Mouse (Mus musculus): ENCODE data around the gene Col27a1. TPM values are rescaled to one million over a fixed set of nuclear protein-coding genes. Genes with fewer than 3 reads are reported as not detected.

Col27a1 gene
- 23.6 and 24.8 TPM in 2 replicates for polyA plus RNA-seq (2014; fragmentation: Nextera tagmentation; extraction: Ambion mirVana)

DNA sequence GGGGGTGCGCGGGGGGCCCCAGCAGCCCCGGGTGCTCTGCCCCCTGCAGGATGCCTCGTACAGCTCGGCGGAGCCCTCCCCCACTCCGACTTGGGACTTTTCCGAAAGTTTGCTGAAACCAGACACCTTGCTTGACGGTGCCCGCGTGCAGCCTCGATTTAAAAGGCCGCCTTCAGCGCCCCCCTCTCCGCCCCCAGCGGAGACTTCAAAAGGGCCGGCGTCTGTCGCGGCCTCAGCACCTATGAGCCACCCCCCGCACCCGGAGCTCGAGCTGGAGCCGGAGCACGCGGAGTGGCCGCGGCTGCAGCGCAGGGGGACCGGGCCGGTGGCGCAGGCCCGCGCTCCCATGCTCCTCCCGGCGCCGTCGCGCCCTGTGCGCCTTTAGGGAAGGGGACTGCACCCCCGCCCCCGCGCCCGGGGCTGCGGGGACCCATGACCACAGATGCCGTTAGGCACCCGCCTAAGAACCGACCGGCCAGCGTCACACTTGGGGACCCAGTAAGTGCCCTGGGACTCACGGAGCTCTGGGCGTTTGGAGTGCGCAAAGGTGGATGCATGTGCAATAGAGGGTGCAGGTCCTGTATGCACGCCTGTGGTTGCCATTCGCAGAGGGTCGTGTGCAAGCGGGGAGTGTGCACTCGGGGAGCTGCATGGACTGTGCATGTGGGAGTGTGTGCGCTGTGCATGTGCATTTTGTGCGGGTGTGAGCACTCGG is at the start of gene Col27a1:
Col27a1 (plus strand) TSS at position 98 of the 715 bp plus-strand sequence.
- peak; percentile 64 for ATAC-seq (ENCODE audit: insufficient number of reproducible peaks, insufficient read depth, low FRiP score, low read depth)
- H3K27me3 ChIP-seq (ENCODE audit: control insufficient read depth, insufficient read depth, low read length) = no peaks in the 10 kb centered on the region
- peaks cover 25% of the 10 kb centered on the region; the same call in 1 of the 2 replicates for H3K4me1 ChIP-seq (ENCODE audit: control insufficient read depth, insufficient read depth, low read length)
- H3K4me3 ChIP-seq (ENCODE audit: low read depth, low read length) = peak within 1 kb of the TSS; percentile 80
- WGBS = under 1% methylated on average over 60 of the region's 61 CpGs
- H3K9ac ChIP-seq (replicated peaks; ENCODE audit: low read depth, low read length) = no peak within 1 kb of the TSS; the same call in 1 of the 2 replicates
- peak within 1 kb of the TSS; percentile 48; the same call in 1 of the 2 replicates for H3K27ac ChIP-seq (ENCODE audit: low read length)
- H3K4me2 ChIP-seq (replicated peaks; ENCODE audit: low read depth, low read length) = peak within 1 kb of the TSS; percentile 95
- H3K36me3 ChIP-seq (ENCODE audit: control insufficient read depth, insufficient read depth, low read length) = no peaks in the 10 kb centered on the region
- no peaks in the 10 kb centered on the region for H3K9me3 ChIP-seq (ENCODE audit: control insufficient read depth, low read depth, low read length)

DNA sequence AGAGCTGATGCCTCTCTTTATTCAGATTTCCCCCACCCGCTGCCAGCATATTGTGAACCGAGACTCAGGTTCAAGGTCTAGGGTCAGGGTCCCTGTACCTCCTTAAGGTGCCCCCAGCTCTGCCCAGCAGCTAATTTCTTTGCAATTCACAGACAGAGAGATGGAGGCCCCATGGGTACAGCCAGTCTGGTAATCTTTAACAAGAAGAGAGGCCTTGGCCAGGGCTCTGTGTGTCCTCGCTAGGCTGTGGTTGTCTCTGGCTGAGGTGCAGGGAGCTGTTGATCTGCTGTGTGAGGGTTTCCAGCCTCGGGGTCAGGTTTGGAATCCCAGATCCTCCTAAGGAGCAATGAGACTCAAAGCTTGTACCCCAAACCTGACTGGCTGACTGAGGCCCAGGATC is 48.2 kb upstream of the Col27a1 start:
- Histone ChIP-seq H3K9ac (replicated peaks; ENCODE audit: low read depth, low read length) (no peak overlapping the region), H3K27me3 (ENCODE audit: control insufficient read depth, insufficient read depth, low read length) (no peaks in the 10 kb centered on the region), H3K4me2 (replicated peaks; ENCODE audit: low read depth, low read length) (no peak overlapping the region), H3K4me3 (ENCODE audit: low read depth, low read length) (no peak overlapping the region), H3K9me3 (ENCODE audit: control insufficient read depth, low read depth, low read length) (no peaks in the 10 kb centered on the region), H3K36me3 (ENCODE audit: control insufficient read depth, insufficient read depth, low read length) (no peaks in the 10 kb centered on the region; the same call in 1 of the 2 replicates), H3K4me1 (ENCODE audit: control insufficient read depth, insufficient read depth, low read length) (no peaks in the 10 kb centered on the region), H3K27ac (ENCODE audit: low read length) (no peak overlapping the region)
- ATAC-seq (ENCODE audit: insufficient number of reproducible peaks, insufficient read depth, low FRiP score, low read depth) = no peak
- WGBS = 90% methylated on average over 4 of the region's 4 CpGs

DNA sequence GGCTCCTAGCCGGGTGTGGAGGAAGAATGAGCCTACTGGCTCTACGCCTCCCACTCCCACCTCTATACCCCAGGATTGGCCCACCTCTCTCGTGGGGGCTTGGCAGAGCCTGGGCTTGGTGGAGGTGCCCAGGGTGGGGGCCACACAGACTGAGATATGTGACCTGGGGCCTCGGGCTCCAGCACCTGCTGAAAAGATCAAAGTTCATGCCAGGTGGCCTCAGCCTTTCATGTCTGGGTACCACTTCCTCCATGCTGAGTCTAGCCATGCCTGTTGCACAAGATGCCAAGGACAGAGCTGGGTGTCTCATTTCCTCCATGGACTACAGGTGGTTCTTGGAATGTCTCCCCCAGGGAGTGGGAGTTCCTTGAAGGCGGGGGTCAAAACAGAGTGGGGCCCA is 47.5 kb upstream of the Col27a1 start:
- H3K4me1 ChIP-seq (ENCODE audit: control insufficient read depth, insufficient read depth, low read length) = no peaks in the 10 kb centered on the region
- 0 out of 2 replicates have a peak, but pooled peaks have one; percentile 6 for ATAC-seq (ENCODE audit: insufficient number of reproducible peaks, insufficient read depth, low FRiP score, low read depth)
- 82% methylated on average over 5 of the region's 5 CpGs for WGBS
- H3K4me3 ChIP-seq (ENCODE audit: low read depth, low read length) = no peak overlapping the region
- H3K27me3 ChIP-seq (ENCODE audit: control insufficient read depth, insufficient read depth, low read length) = no peaks in the 10 kb centered on the region
- no peak overlapping the region for H3K4me2 ChIP-seq (replicated peaks; ENCODE audit: low read depth, low read length)
- H3K27ac ChIP-seq (ENCODE audit: low read length) = no peak overlapping the region
- H3K9me3 ChIP-seq (ENCODE audit: control insufficient read depth, low read depth, low read length) = no peaks in the 10 kb centered on the region
- no peak overlapping the region for H3K9ac ChIP-seq (replicated peaks; ENCODE audit: low read depth, low read length)
- no peaks in the 10 kb centered on the region; the same call in 1 of the 2 replicates for H3K36me3 ChIP-seq (ENCODE audit: control insufficient read depth, insufficient read depth, low read length)

DNA sequence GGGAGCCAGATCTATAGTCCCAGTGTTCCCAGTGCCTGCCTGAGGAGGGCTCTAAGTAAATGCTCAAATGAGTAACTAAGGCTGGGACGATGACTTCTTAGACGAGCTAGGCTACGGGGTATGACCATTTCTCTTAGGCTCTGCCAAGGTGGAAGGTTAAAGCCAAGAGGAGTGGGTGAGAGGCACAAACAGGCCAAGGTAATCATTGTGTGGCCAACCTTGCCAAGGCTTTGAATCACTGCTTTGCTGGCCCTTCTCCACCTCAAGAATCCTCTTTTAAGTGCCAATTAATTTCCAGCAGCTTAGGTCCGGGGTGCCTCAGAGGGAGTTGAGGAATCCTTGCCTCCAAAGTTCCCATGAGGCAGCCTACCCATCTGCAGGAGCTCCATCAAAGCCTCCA is 43.7 kb upstream of the Col27a1 start:
- H3K27me3 ChIP-seq (ENCODE audit: control insufficient read depth, insufficient read depth, low read length) = no peaks in the 10 kb centered on the region
- H3K4me1 ChIP-seq (ENCODE audit: control insufficient read depth, insufficient read depth, low read length) = no peaks in the 10 kb centered on the region
- H3K27ac ChIP-seq (ENCODE audit: low read length) = no peak overlapping the region
- H3K4me3 ChIP-seq (ENCODE audit: low read depth, low read length) = 0 out of 2 replicates have a peak overlapping the region, but pooled peaks have one; percentile 34
- WGBS = 83% methylated on average over 4 of the region's 4 CpGs
- H3K9ac ChIP-seq (replicated peaks; ENCODE audit: low read depth, low read length) = no peak overlapping the region
- ATAC-seq (ENCODE audit: insufficient number of reproducible peaks, insufficient read depth, low FRiP score, low read depth) = no peak
- no peaks in the 10 kb centered on the region; the same call in 1 of the 2 replicates for H3K36me3 ChIP-seq (ENCODE audit: control insufficient read depth, insufficient read depth, low read length)
- H3K4me2 ChIP-seq (replicated peaks; ENCODE audit: low read depth, low read length) = peak overlapping the region; percentile 39; the same call in 1 of the 2 replicates
- H3K9me3 ChIP-seq (ENCODE audit: control insufficient read depth, low read depth, low read length) = no peaks in the 10 kb centered on the region

DNA sequence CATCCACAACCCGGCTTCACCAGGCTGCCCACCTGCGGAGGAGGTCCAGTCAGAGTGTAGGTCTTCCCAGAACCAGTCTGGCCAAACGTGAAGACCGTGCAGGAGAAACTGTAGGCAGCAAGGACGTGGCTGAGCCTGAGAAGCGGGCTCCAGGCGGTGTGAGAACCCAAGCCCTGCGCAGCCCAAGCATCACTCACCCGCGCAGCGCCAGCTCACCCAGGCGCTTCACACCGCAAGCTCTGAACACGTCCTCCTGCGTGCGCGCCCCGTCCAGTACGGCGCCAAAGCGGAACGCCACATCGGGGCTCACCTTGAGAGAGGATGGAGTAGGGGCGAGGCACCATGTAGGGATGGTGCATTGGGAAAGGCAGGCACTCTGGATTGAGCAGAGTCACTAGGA is 42.7 kb upstream of the Col27a1 start:
- no peak for ATAC-seq (ENCODE audit: insufficient number of reproducible peaks, insufficient read depth, low FRiP score, low read depth)
- 37% methylated on average over 24 of the region's 24 CpGs for WGBS
- Histone ChIP-seq H3K4me2 (replicated peaks; ENCODE audit: low read depth, low read length) (peak overlapping the region; percentile 39), H3K27ac (ENCODE audit: low read length) (peak overlapping the region; percentile 74; the same call in 1 of the 2 replicates), H3K4me3 (ENCODE audit: low read depth, low read length) (peak overlapping the region; percentile 34), H3K9ac (replicated peaks; ENCODE audit: low read depth, low read length) (0 out of 2 replicates have a peak overlapping the region, but pooled peaks have one; percentile 14), H3K36me3 (ENCODE audit: control insufficient read depth, insufficient read depth, low read length) (no peaks in the 10 kb centered on the region; the same call in 1 of the 2 replicates), H3K4me1 (ENCODE audit: control insufficient read depth, insufficient read depth, low read length) (no peaks in the 10 kb centered on the region), H3K27me3 (ENCODE audit: control insufficient read depth, insufficient read depth, low read length) (no peaks in the 10 kb centered on the region), H3K9me3 (ENCODE audit: control insufficient read depth, low read depth, low read length) (no peaks in the 10 kb centered on the region)

DNA sequence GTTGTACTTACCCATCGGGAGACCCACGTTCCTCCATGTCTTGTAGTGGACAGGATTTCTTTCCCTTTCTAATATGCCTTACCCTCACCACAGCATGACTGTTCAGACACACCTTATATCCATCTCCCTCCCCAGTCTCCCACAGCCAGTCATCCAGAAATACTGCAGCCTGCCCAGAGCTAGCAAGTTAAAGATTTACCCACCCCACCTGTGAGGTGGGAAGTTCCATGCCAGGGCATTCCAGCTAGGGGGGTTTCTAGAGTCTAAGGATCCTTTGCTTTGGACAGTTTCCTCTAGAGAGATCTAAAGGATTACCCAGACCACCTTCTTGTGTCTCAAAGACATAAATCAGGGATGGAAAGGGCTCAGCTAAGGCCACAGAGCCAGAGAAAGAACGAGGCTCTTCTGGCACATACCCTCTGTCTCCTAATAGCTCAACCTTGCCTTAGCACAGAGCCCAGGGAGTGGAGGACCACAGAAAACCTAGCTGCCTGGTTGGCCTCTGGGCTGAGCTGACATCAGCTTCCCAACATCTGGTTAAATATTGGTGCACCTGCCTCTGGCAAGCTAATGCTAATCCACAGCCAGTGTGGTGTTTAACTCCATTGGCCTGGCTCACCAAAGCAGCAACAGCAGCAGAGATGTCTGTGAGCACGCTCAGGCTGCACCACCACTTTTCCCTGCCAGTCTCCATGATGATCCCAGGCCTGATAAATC is 41.7 kb upstream of the Col27a1 start, which contains the start of gene Kif12:
Kif12 (minus strand) TSS at position 163 of the 717 bp plus-strand sequence.
- Histone ChIP-seq H3K4me3 (ENCODE audit: low read depth, low read length) (peak within 1 kb of the TSS; percentile 34), H3K4me1 (ENCODE audit: control insufficient read depth, insufficient read depth, low read length) (no peaks in the 10 kb centered on the region), H3K27ac (ENCODE audit: low read length) (peak within 1 kb of the TSS; percentile 74; the same call in 1 of the 2 replicates), H3K36me3 (ENCODE audit: control insufficient read depth, insufficient read depth, low read length) (no peaks in the 10 kb centered on the region), H3K9ac (replicated peaks; ENCODE audit: low read depth, low read length) (0 out of 2 replicates have a peak within 1 kb of the TSS, but pooled peaks have one; percentile 14), H3K27me3 (ENCODE audit: control insufficient read depth, insufficient read depth, low read length) (no peaks in the 10 kb centered on the region), H3K9me3 (ENCODE audit: control insufficient read depth, low read depth, low read length) (no peaks in the 10 kb centered on the region), H3K4me2 (replicated peaks; ENCODE audit: low read depth, low read length) (peak within 1 kb of the TSS; percentile 39)
- ATAC-seq (ENCODE audit: insufficient number of reproducible peaks, insufficient read depth, low FRiP score, low read depth) = peak; percentile 90
- 47% methylated on average over 4 of the region's 4 CpGs for WGBS

DNA sequence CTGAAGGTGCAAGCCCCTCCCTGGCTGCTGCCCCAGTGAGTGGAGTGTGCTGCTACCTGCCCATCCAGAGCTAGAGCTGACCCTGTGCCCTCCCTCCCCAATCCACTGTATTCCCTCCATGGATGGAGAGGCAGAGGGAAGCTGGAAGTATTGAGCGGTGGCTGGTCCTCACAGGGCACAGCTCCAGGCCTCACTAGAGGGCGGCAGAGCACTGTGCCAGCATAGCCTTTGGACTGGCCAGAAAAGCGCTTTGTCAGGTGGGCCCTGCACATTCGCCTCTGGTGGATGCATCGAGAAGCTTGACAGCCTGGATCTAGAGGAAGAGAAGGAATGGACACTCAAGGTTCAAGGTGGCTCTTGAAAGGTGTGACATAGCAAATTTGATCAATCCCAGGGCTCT is 32.2 kb upstream of the Col27a1 start:
- Histone ChIP-seq H3K4me2 (replicated peaks; ENCODE audit: low read depth, low read length) (no peak overlapping the region), H3K36me3 (ENCODE audit: control insufficient read depth, insufficient read depth, low read length) (no peaks in the 10 kb centered on the region), H3K4me1 (ENCODE audit: control insufficient read depth, insufficient read depth, low read length) (peaks cover 10% of the 10 kb centered on the region; the same call in 1 of the 2 replicates), H3K4me3 (ENCODE audit: low read depth, low read length) (no peak overlapping the region), H3K9ac (replicated peaks; ENCODE audit: low read depth, low read length) (no peak overlapping the region), H3K9me3 (ENCODE audit: control insufficient read depth, low read depth, low read length) (no peaks in the 10 kb centered on the region), H3K27me3 (ENCODE audit: control insufficient read depth, insufficient read depth, low read length) (no peaks in the 10 kb centered on the region), H3K27ac (ENCODE audit: low read length) (no peak overlapping the region)
- ATAC-seq (ENCODE audit: insufficient number of reproducible peaks, insufficient read depth, low FRiP score, low read depth) = 0 out of 2 replicates have a peak, but pooled peaks have one; percentile 42
- 7% methylated on average over 5 of the region's 5 CpGs for WGBS

DNA sequence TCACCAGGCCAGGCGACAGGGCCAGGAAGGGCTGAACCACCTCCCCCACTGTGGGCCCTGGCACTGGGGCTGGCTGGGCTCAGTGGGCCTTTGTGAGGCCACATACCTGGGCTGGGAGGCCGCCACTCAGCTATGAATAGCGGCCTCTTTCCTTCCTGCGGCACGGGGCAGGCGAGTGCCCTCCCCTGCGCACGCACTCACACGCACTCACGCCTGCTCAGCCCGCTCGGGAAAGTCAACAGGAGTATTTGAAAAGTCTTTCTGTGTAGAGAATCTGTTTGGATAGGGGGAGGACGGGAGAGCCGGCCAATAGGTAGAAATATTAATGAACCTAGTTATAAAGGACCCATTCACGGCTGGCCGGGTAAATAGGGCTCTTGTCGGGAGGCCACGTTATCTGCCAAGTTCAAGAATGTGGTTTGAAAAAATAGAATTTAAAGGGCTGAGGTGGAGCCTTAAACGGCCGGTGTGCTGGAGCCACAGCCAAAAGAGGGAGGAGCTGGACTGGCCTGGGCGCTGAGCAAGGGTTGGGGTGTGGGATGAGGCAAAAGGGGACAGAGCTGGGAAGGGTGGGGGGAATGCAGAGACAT is 27.4 kb upstream of the Col27a1 start:
- H3K4me1 ChIP-seq (ENCODE audit: control insufficient read depth, insufficient read depth, low read length) = peaks cover 13% of the 10 kb centered on the region
- H3K4me2 ChIP-seq (replicated peaks; ENCODE audit: low read depth, low read length) = no peak overlapping the region
- H3K4me3 ChIP-seq (ENCODE audit: low read depth, low read length) = no peak overlapping the region
- peak; percentile 91 for ATAC-seq (ENCODE audit: insufficient number of reproducible peaks, insufficient read depth, low FRiP score, low read depth)
- no peaks in the 10 kb centered on the region for H3K27me3 ChIP-seq (ENCODE audit: control insufficient read depth, insufficient read depth, low read length)
- no peaks in the 10 kb centered on the region for H3K36me3 ChIP-seq (ENCODE audit: control insufficient read depth, insufficient read depth, low read length)
- 40% methylated on average over 21 of the region's 21 CpGs for WGBS
- no peak overlapping the region for H3K9ac ChIP-seq (replicated peaks; ENCODE audit: low read depth, low read length)
- peak overlapping the region; percentile 75; the same call in 1 of the 2 replicates for H3K27ac ChIP-seq (ENCODE audit: low read length)
- no peaks in the 10 kb centered on the region for H3K9me3 ChIP-seq (ENCODE audit: control insufficient read depth, low read depth, low read length)
